Mouse (Mus musculus) small intestine, adult 2 months (tissue): ENCODE data around the gene Ptprk.

ENCODE experiments used
- CTCF ChIP-seq: fragments of 200-500 bp; IDR thresholded peaks from 2 replicates; pipeline ENCODE4 v1.5.1; 2012; ENCODE audit warnings: low read depth, mild to moderate bottlenecking, control low read depth, inconsistent platforms, low read length, moderate library complexity, mixed read lengths; ENCODE audit not compliant: insufficient replicate concordance, insufficient read length; ENCODE audit errors: extremely low read depth
- POLR2A ChIP-seq: fragments of 200-500 bp; IDR thresholded peaks from 2 replicates; pipeline ENCODE4 v1.6.1; 2012; ENCODE audit warnings: low read depth, mild to moderate bottlenecking, control low read depth, inconsistent platforms, low read length, moderate library complexity

GRCm38 (mm10) chr10:28087341-28087740, 12.7 kb downstream of the Ptprk start:
- TF ChIP-seq CTCF = no peak
- TF ChIP-seq POLR2A = no peak
